Mouse (Mus musculus) midbrain, embryonic 15.5 days (tissue): ENCODE data around the gene Hemk1. TPM values are rescaled to one million over a fixed set of nuclear protein-coding genes. Genes with fewer than 3 reads are reported as not detected.

Source experiments
- ATAC-seq: fragments of 200-750 bp; cut with Nextera tagmentation; replicated peaks from 2 replicates; pipeline ENCODE4 v1.8.0; 2017; ENCODE audit warnings: moderate TSS enrichment
- H3K27ac ChIP-seq: fragments of 300-500 bp; sonication (generic); 2 replicates; pipeline ENCODE4 v1.5.1; 2015; ENCODE audit warnings: mild to moderate bottlenecking, inconsistent platforms
- H3K27me3 ChIP-seq: fragments of 300-500 bp; sonication (generic); replicated peaks from 2 replicates; pipeline ENCODE4 v1.6.1; 2015; ENCODE audit warnings: inconsistent platforms
- H3K36me3 ChIP-seq: fragments of 300-500 bp; sonication (generic); replicated peaks from 2 replicates; pipeline ENCODE4 v1.6.1; 2015; ENCODE audit warnings: inconsistent platforms
- H3K4me1 ChIP-seq: fragments of 300-500 bp; sonication (generic); 2 replicates; pipeline ENCODE4 v1.6.1; 2015; ENCODE audit warnings: inconsistent platforms
- H3K4me2 ChIP-seq: fragments of 300-500 bp; sonication (generic); 2 replicates; pipeline ENCODE4 v1.6.1; 2015; ENCODE audit warnings: inconsistent platforms, mild to moderate bottlenecking, moderate library complexity
- H3K4me3 ChIP-seq: fragments of 300-500 bp; sonication (generic); 2 replicates; pipeline ENCODE4 v1.5.1; 2015; ENCODE audit warnings: mild to moderate bottlenecking, inconsistent platforms
- H3K9ac ChIP-seq: fragments of 300-500 bp; sonication (generic); 2 replicates; pipeline ENCODE4 v1.6.1; 2015; ENCODE audit warnings: mild to moderate bottlenecking, inconsistent platforms
- H3K9me3 ChIP-seq: fragments of 300-500 bp; sonication (generic); 2 replicates; pipeline ENCODE4 v1.6.1; 2016; ENCODE audit warnings: inconsistent platforms
- WGBS: fragments of 180-500 bp; shearing (Covaris S2); methylation state at CpG from one replicate; pipeline ENCODE4 v1.1.7; 2015; ENCODE audit warnings: mixed read lengths; 5-methylcytosine and 5-hydroxymethylcytosine counted together
- polyA plus RNA-seq: library from polyadenylated mRNA; unstranded; fragments of >200 nt; fragmentation: Nextera tagmentation; extraction: Ambion mirVana; gene quantifications from 2 replicates; pipeline ENCODE4 v1.2.1, GENCODE M21; 2015

The Hemk1 gene
- polyA plus RNA-seq, 1 experiment from 2014 or later: 20.1 TPM

DNA sequence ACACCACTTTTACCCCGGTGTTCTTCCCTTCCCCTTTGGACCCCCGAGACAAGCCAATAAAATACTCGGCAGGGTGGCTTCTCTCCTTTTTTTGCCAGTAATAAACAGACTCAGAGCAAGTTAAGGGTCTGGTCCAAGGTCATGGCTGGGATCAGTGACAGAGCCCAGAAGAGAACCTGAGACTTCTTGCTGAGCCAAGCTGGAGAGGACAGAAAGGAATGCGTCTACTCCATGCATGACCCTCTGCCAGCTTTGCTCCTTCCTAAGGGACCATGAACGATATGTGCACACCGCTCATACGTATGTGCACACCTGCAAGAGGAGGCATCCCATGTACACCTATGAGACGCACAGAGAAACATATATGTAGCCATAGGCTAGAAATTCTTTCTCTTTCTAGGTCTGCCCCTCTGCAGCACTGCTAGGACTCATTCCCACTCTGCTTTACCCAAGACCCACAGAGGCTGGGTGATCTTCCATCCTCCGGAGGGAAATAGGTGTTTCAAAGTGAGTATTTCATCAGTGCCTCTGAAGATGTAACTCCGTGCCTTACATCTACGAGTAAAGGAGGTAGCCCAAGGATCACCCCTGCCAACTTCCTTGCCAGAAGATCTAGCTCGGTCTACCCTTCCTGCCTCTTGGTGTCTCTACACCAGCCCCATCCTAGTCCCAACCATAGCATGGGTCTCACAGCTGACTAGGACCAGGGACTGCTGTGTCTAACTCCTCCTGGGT, 2.9 kb upstream of the Hemk1 start:
- peak overlapping the region; percentile 59 for H3K4me3 ChIP-seq
- 54% methylated on average over 12 of the region's 12 CpGs for WGBS
- peak overlapping the region; percentile 75 for H3K27ac ChIP-seq

GRCm38 (mm10) chr9:107340267-107340859, 2.2 kb upstream of the Hemk1 start, which contains the start of gene 6430571L13Rik:
Gene 6430571L13Rik, plus strand, starts transcription at chr9:107340602.
- Histone ChIP-seq H3K4me1 (peaks cover 32% of the 10 kb centered on the region), H3K36me3 (no peaks in the 10 kb centered on the region), H3K4me3 (peak within 1 kb of the TSS; percentile 59), H3K9ac (peak within 1 kb of the TSS; percentile 65), H3K27ac (peak within 1 kb of the TSS; percentile 75), H3K27me3 (no peaks in the 10 kb centered on the region), H3K4me2 (peak within 1 kb of the TSS; percentile 66), H3K9me3 (no peaks in the 10 kb centered on the region)
- under 1% methylated on average over 34 of the region's 34 CpGs for WGBS
- ATAC-seq: peak; percentile 92

More for the DNA sequence above, 2.9 kb upstream of the Hemk1 start:
- H3K4me1 ChIP-seq: peaks cover 32% of the 10 kb centered on the region
- no peaks in the 10 kb centered on the region for H3K27me3 ChIP-seq
- no peaks in the 10 kb centered on the region for H3K36me3 ChIP-seq
- peak overlapping the region; percentile 65 for H3K9ac ChIP-seq
- H3K4me2 ChIP-seq: peak overlapping the region; percentile 66
- no peaks in the 10 kb centered on the region for H3K9me3 ChIP-seq
- no peak for ATAC-seq

GRCm38 (mm10) chr9:107336386-107336785, 1.8 kb downstream of the Hemk1 start:
- Histone ChIP-seq H3K4me2 (no peak overlapping the region), H3K36me3 (no peaks in the 10 kb centered on the region; the same call in 1 of the 2 replicates), H3K9ac (no peak overlapping the region), H3K27ac (no peak overlapping the region), H3K4me1 (peaks cover 31% of the 10 kb centered on the region), H3K27me3 (no peaks in the 10 kb centered on the region), H3K9me3 (no peaks in the 10 kb centered on the region), H3K4me3 (no peak overlapping the region)
- ATAC-seq: no peak
- WGBS: 88% methylated on average over 6 of the region's 6 CpGs

DNA sequence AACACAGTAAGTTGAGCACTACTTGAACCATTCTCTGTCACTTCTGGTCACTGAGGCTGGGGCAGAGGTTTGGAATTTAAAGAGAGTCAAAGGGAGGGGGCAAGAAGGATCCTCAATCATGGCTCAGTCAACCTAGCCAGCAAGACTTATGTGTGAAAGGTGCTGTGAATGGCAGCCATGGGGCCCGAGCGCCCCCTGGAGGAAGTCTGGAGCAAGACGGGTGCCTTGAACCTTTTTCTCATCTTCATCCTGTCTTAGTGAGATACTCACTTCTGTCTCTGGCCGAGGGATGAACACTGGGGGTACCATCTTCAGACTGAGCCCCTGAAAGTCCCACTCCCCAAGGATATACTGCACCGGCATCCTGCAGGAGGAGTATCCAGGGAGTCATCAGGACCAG, 2.2 kb downstream of the Hemk1 start:
- Histone ChIP-seq H3K4me2 (no peak overlapping the region), H3K27me3 (no peaks in the 10 kb centered on the region), H3K27ac (no peak overlapping the region), H3K36me3 (no peaks in the 10 kb centered on the region; the same call in 1 of the 2 replicates), H3K4me3 (no peak overlapping the region), H3K9ac (no peak overlapping the region), H3K9me3 (no peaks in the 10 kb centered on the region), H3K4me1 (peaks cover 26% of the 10 kb centered on the region)
- ATAC-seq: no peak
- 13% methylated on average over 5 of the region's 5 CpGs for WGBS

DNA sequence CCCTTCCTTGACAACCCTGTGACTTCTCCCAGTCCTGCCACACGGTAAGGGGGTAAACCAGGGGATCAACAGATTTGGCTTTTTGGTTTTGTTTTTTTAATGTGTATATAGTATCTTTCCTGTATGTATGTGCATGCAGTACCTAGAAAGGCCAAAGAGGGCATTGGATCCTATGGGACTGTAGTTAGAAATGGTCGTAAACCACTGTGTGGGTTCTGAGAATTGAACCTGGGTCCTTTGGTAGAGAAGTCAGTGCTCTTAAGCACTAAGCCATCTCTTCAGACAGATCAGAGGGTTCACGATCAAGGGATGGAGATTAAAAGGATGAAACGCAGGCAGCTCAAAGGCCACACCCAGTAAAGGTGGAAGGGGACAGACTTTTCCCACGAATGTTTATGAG, 3.1 kb downstream of the Hemk1 start:
- WGBS: 95% methylated on average over 5 of the region's 5 CpGs

DNA sequence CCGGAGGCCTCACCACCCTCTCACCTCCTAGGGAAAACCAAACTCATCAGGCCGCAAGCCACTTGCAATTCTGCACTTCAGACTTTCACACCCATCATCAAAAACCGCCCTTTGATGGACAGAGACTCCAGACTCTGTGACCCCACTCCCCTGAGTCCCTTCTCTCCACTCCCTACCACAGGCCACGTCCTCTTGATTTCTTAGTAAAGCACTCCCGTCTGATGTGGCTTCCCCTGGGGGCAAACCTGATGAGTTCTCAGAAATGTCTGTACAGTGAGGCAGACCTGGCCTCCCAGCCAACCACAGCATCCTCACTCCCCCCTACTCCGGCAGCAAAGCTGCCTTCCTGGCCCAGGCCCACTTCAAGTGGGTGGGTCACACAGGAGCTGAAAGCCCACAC, 3.8 kb downstream of the Hemk1 start:
- Histone ChIP-seq H3K4me1 (peaks cover 16% of the 10 kb centered on the region), H3K9me3 (no peaks in the 10 kb centered on the region), H3K36me3 (no peaks in the 10 kb centered on the region; the same call in 1 of the 2 replicates), H3K9ac (no peak overlapping the region), H3K4me3 (no peak overlapping the region), H3K4me2 (no peak overlapping the region), H3K27ac (no peak overlapping the region), H3K27me3 (no peaks in the 10 kb centered on the region)
- 89% methylated on average over 6 of the region's 6 CpGs for WGBS
- no peak for ATAC-seq

More for the DNA sequence above, 3.1 kb downstream of the Hemk1 start:
- Histone ChIP-seq H3K9me3 (no peaks in the 10 kb centered on the region), H3K27ac (no peak overlapping the region), H3K4me3 (no peak overlapping the region), H3K27me3 (no peaks in the 10 kb centered on the region), H3K9ac (no peak overlapping the region), H3K4me1 (peaks cover 23% of the 10 kb centered on the region), H3K4me2 (no peak overlapping the region), H3K36me3 (no peaks in the 10 kb centered on the region; the same call in 1 of the 2 replicates)
- ATAC-seq: no peak

DNA sequence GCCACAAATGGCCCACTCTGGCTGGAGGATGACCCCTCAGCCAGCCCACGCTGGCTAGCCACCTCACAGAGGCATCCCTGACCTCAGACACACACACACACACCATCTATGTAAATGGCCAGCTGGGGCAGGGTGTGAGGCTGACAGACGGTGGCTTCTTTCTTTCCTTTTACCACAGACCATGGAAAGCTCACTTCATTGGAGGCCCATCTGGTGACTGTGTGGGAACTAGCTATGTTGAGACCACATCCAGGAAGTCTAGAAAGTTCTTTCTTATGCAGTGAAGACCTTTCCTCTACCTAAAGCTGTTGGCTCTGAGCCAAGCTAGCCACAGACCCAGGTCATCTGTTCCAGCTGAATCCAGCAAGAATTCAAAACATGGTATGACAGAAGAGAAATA, 4.5 kb downstream of the Hemk1 start:
- WGBS: 63% methylated on average over 2 of the region's 2 CpGs
- Histone ChIP-seq H3K4me2 (no peak overlapping the region), H3K4me1 (peaks cover 11% of the 10 kb centered on the region), H3K4me3 (no peak overlapping the region), H3K9ac (no peak overlapping the region), H3K27ac (no peak overlapping the region), H3K27me3 (no peaks in the 10 kb centered on the region), H3K9me3 (no peaks in the 10 kb centered on the region), H3K36me3 (no peaks in the 10 kb centered on the region; the same call in 1 of the 2 replicates)
- no peak for ATAC-seq

GRCm38 (mm10) chr9:107330791-107331190, 7.4 kb downstream of the Hemk1 start:
- WGBS: 87% methylated on average over 6 of the region's 6 CpGs
- no peak overlapping the region for H3K4me3 ChIP-seq
- no peak overlapping the region for H3K4me2 ChIP-seq
- no peak overlapping the region for H3K9ac ChIP-seq
- no peaks in the 10 kb centered on the region for H3K27me3 ChIP-seq
- no peaks in the 10 kb centered on the region; the same call in none of the 2 replicates for H3K36me3 ChIP-seq
- no peaks in the 10 kb centered on the region for H3K4me1 ChIP-seq
- H3K9me3 ChIP-seq: no peaks in the 10 kb centered on the region
- no peak overlapping the region for H3K27ac ChIP-seq
- no peak for ATAC-seq

DNA sequence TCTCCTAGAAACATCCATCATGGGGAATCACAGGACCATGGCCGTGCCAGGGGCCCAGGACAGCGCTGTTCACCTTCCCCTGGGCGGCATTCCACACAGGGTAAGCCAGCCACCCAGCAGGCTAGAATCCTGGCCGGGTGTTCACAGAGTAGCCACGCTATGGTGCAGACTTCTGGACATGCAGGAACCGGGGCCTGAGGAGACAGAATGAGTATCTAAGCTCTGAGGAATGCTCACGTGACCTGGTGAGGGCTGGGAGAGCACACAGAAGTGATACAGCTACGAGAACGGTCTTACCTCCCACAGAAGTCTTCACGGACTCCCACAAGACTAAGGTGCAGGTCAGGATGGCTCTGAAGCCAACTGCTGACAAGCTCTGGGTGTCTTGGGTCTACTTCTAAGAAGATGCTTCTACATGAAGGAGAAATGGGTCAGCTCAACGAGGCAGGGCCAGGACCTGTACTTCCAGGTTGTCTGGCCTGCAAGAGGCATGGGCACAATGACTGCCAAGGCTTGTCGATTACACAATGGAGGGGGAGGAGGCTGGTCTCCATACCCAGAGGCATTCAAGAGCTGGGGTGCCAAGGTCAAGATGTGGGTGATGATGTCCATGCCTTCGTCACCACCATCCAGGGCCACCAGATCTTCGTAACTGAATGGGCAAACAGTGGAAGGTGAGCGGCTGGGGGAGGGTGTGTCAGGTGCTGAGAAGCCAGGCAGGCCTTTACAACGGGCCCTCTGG, 10.1 kb downstream of the Hemk1 start:
- Histone ChIP-seq H3K9ac (no peak overlapping the region), H3K27ac (no peak overlapping the region), H3K4me3 (no peak overlapping the region), H3K36me3 (no peaks in the 10 kb centered on the region; the same call in none of the 2 replicates), H3K4me1 (no peaks in the 10 kb centered on the region), H3K9me3 (no peaks in the 10 kb centered on the region), H3K27me3 (no peaks in the 10 kb centered on the region), H3K4me2 (no peak overlapping the region)
- ATAC-seq: no peak
- 92% methylated on average over 16 of the region's 16 CpGs for WGBS

DNA sequence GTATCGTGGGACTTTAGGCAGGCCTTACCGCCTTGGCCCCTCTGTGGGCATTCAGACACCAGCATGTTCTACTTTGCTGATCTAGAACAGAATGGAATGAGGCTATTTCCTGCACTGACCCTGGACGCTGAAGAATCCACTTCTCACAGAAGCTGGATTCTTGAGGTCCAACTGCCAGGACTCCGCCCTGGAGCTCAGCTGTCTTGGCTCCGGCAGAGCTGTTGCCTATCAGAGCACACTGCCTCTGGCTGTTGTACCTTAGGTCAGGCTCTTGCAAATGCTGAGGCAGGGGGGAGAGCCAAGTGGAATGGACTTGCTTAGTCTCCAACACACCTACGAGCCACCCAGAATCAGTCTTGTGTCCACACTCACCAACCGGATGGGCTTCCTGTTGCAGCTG, 12.2 kb downstream of the Hemk1 start:
- H3K4me3 ChIP-seq: no peak overlapping the region
- H3K27me3 ChIP-seq: no peaks in the 10 kb centered on the region
- H3K36me3 ChIP-seq: no peaks in the 10 kb centered on the region; the same call in 1 of the 2 replicates
- no peak overlapping the region for H3K27ac ChIP-seq
- H3K4me1 ChIP-seq: no peaks in the 10 kb centered on the region
- no peak for ATAC-seq
- H3K4me2 ChIP-seq: no peak overlapping the region
- WGBS: 91% methylated on average over 7 of the region's 7 CpGs
- H3K9ac ChIP-seq: no peak overlapping the region
- no peaks in the 10 kb centered on the region for H3K9me3 ChIP-seq

DNA sequence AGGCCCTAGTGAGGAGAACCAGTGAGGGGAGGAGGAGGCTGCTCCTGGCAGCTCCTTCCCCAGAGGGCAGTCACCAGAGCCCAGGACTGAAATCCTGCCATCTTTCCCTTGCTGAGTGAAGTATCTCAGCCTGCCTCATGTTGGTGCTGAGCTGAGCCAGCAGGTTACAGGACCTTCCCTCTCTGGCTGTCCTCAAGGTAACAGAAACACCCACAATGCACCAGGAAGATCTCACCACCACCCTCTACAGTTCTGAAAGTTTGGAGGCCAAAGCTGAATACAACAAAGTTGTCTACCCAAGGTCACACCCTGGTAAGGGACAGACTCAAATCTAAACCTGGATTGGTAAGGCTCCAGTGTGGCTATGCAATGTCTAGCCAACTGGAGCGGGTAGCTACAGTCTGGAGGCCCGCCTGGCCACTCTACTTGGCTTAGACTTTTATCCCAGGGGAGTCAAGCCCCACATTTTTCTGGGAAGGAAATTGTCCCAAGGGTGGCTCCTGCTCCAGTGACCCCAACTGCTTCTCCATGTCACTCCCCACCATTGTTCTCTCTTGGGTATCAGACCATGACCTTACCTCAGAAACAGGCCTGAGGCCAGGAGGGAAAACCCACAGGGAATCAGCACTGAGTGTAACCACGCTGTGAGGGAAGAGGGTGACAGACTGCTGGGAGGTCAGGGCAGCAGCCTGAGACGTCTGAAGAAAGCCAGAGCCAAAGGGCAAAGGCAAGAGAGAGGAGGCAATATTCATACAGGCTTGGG, 13.2 kb downstream of the Hemk1 start:
- no peaks in the 10 kb centered on the region for H3K4me1 ChIP-seq
- no peaks in the 10 kb centered on the region; the same call in 1 of the 2 replicates for H3K36me3 ChIP-seq
- 57% methylated on average over 4 of the region's 4 CpGs for WGBS
- no peaks in the 10 kb centered on the region for H3K9me3 ChIP-seq
- no peaks in the 10 kb centered on the region for H3K27me3 ChIP-seq
- H3K27ac ChIP-seq: no peak overlapping the region
- H3K4me2 ChIP-seq: no peak overlapping the region
- H3K9ac ChIP-seq: no peak overlapping the region
- H3K4me3 ChIP-seq: no peak overlapping the region
- no peak for ATAC-seq

DNA sequence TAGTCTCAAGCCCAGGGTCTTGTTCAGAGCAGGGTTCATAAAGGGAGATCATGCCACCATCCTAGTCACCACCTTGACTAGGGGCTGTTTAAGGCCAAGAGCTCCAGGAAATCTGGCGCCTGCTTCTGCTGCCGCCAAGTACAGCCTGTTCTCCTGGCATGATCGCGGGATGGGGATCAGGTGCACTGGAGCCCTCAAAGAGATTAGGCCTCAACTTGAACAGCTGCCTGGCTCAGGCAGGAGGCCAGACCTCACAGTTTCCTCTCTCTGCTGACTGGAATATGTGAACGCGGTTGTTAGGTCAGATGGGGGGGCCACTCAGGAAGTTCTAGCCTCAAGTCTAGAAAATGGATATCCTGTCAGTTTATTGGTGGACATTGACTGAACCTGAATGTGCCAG, 14.6 kb downstream of the Hemk1 start:
- no peak for ATAC-seq
- H3K9ac ChIP-seq: no peak overlapping the region
- no peaks in the 10 kb centered on the region for H3K27me3 ChIP-seq
- no peak overlapping the region for H3K27ac ChIP-seq
- no peaks in the 10 kb centered on the region; the same call in 1 of the 2 replicates for H3K36me3 ChIP-seq
- no peak overlapping the region for H3K4me2 ChIP-seq
- no peaks in the 10 kb centered on the region for H3K9me3 ChIP-seq
- H3K4me1 ChIP-seq: no peaks in the 10 kb centered on the region
- WGBS: 67% methylated on average over 6 of the region's 6 CpGs
- H3K4me3 ChIP-seq: no peak overlapping the region
